Mouse (Mus musculus) intestine, postnatal 0 days (tissue): ENCODE data around the gene Inha. TPM values are rescaled to one million over a fixed set of nuclear protein-coding genes. Genes with fewer than 3 reads are reported as not detected.

ENCODE experiments used
- ATAC-seq: fragments of 200-750 bp; cut with Nextera tagmentation; 2 replicates; pipeline ENCODE4 v1.8.0; 2017; ENCODE audit warnings: mild to moderate bottlenecking, moderate TSS enrichment, moderate library complexity
- H3K27ac ChIP-seq: fragments of 300-500 bp; sonication (generic); 2 replicates; pipeline ENCODE4 v1.5.1; 2014; ENCODE audit warnings: mild to moderate bottlenecking, low read depth, low read length, moderate library complexity
- H3K27me3 ChIP-seq: fragments of 300-500 bp; sonication (generic); replicated peaks from 2 replicates; pipeline ENCODE4 v1.6.1; 2014; ENCODE audit warnings: low read length, mixed read lengths; ENCODE audit not compliant: control insufficient read depth, insufficient read depth
- H3K36me3 ChIP-seq: fragments of 300-500 bp; sonication (generic); 2 replicates; pipeline ENCODE4 v1.6.1; 2014; ENCODE audit warnings: mild to moderate bottlenecking, moderate library complexity; ENCODE audit not compliant: control insufficient read depth, insufficient read depth
- H3K4me1 ChIP-seq: fragments of 300-500 bp; sonication (generic); replicated peaks from 2 replicates; pipeline ENCODE4 v1.6.1; 2014; ENCODE audit warnings: antibody characterized with exemption, low read length, mixed read lengths; ENCODE audit not compliant: control insufficient read depth, insufficient read depth
- H3K4me2 ChIP-seq: fragments of 300-500 bp; sonication (generic); replicated peaks from 2 replicates; pipeline ENCODE4 v1.6.1; 2014; ENCODE audit warnings: low read depth, mild to moderate bottlenecking, moderate library complexity
- H3K4me3 ChIP-seq: fragments of 300-500 bp; sonication (generic); 2 replicates; pipeline ENCODE4 v1.5.1; 2014; ENCODE audit warnings: low read depth, low read length
- H3K9ac ChIP-seq: fragments of 300-500 bp; sonication (generic); 2 replicates; pipeline ENCODE4 v1.6.1; 2014; ENCODE audit warnings: mild to moderate bottlenecking, low read depth, low read length
- H3K9me3 ChIP-seq: fragments of 300-500 bp; sonication (generic); 2 replicates; pipeline ENCODE4 v1.6.1; 2016; ENCODE audit warnings: mixed run types; ENCODE audit not compliant: control insufficient read depth
- CTCF ChIP-seq: sonication (generic); IDR thresholded peaks from 2 replicates; pipeline ENCODE4 v1.5.1; 2016; ENCODE audit warnings: low read depth, mild to moderate bottlenecking, control low read depth, antibody characterized with exemption, moderate library complexity
- WGBS: fragments of 180-500 bp; shearing (Covaris S2); extraction: QIAGEN DNeasy Blood & Tissue Kit; methylation state at CpG from one replicate; pipeline ENCODE4 v1.1.7; 2014; 5-methylcytosine and 5-hydroxymethylcytosine counted together
- polyA plus RNA-seq: library from polyadenylated mRNA; unstranded; fragments of >200 nt; fragmentation: Nextera tagmentation; extraction: Ambion mirVana; gene quantifications from 2 replicates; pipeline ENCODE4 v1.2.1, GENCODE M21; 2015

The Inha gene
- polyA plus RNA-seq, 1 experiment from 2014 or later, result 3.2 TPM

DNA sequence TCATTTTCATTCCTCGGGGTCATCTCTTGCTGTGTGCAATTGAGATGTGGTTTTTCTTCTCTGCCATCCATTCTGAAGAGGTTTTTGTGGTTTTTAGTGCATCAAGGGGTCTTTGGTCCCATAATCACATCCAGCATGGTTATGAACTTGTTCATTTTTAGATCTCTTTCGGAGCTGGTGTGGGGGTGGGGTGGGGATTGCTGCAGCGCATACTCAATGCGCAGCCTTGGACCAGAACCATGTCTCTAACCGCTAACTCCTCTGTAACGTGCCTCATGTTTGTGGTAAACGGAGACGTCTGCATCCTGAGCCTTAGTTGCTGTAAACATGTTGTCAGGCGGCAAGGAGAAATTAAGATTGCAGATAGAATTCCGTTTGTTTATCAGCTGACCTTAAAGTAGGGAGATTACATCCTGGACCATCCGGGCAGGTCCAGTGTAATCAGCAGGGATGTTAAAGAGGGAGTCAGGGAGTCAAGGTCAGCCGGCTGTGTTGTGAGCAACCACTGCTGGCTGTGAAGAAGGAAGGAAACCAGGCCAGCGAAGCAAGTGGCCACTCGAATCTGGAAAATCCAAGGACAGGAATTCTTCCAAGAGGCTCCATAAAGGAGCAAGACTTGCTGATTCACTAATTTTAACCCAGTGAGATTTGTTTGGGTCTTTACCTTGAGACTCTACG lies 10.0 kb downstream of the Inha start:
- H3K27ac ChIP-seq, result no peak overlapping the region
- WGBS, result 65% methylated on average over 15 of the region's 15 CpGs
- H3K4me2 ChIP-seq, result no peak overlapping the region
- no peaks in the 10 kb centered on the region for H3K36me3 ChIP-seq
- no peak overlapping the region for H3K4me3 ChIP-seq
- no peak for ATAC-seq
- H3K27me3 ChIP-seq, result no peaks in the 10 kb centered on the region
- no peak overlapping the region for H3K9ac ChIP-seq
- H3K9me3 ChIP-seq, result no peaks in the 10 kb centered on the region
- no peak for TF ChIP-seq CTCF
- peaks cover 8% of the 10 kb centered on the region; the same call in 1 of the 2 replicates for H3K4me1 ChIP-seq

DNA sequence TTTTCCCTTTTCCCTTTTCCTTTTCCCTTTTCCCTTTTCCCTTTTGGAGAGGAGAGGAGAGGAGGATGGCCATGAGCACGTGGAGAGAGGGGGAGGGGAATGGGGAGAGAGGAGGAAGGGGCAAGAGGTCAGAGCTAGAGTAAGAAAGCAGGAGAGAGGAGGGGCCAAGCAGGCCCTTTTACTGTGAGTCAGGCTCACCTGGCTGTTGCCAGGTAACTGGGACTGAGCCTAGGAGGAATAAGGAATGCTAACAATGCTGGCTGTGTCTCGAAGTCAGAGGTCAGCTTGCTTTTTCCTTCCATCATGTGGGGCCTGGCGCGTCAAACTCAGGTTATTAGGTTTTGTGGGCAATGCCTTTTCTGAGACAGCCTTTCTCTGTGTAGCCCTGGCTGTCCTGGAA lies 11.1 kb downstream of the Inha start:
- WGBS, result 37% methylated on average over 3 of the region's 4 CpGs
- H3K4me3 ChIP-seq, result no peak overlapping the region
- H3K36me3 ChIP-seq, result no peaks in the 10 kb centered on the region
- no peak overlapping the region for H3K9ac ChIP-seq
- no peaks in the 10 kb centered on the region for H3K9me3 ChIP-seq
- H3K27ac ChIP-seq, result no peak overlapping the region
- TF ChIP-seq CTCF, result no peak
- H3K4me1 ChIP-seq, result peaks cover 8% of the 10 kb centered on the region; the same call in 1 of the 2 replicates
- H3K4me2 ChIP-seq, result no peak overlapping the region
- H3K27me3 ChIP-seq, result no peaks in the 10 kb centered on the region
- ATAC-seq, result peak; percentile 42

DNA sequence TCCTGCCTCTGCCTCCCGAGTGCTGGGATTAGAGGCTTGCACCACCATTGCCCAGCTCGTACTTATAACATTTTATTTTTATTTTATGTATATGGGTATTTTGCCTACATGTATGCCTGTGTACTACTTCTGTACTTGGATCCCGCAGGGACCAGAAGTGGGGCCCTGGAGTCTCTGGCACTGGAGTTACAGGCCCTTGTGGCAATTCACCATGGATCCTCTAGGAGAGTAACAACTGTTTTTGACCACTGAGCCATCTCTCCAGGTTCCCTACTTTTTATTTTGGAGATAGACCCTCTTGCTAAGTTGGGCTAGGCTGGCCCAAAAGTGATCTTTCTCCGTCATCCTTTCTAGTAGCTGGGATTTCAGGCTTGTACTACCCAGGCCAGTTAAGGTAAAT lies 11.6 kb downstream of the Inha start:
- TF ChIP-seq CTCF, result no peak
- Histone ChIP-seq H3K4me1 (peaks cover 8% of the 10 kb centered on the region; the same call in 1 of the 2 replicates), H3K27me3 (no peaks in the 10 kb centered on the region), H3K36me3 (no peaks in the 10 kb centered on the region), H3K9ac (no peak overlapping the region), H3K4me2 (no peak overlapping the region), H3K27ac (no peak overlapping the region), H3K9me3 (no peaks in the 10 kb centered on the region), H3K4me3 (no peak overlapping the region)
- WGBS, result 92% methylated on average over 4 of the region's 4 CpGs
- ATAC-seq, result no peak

DNA sequence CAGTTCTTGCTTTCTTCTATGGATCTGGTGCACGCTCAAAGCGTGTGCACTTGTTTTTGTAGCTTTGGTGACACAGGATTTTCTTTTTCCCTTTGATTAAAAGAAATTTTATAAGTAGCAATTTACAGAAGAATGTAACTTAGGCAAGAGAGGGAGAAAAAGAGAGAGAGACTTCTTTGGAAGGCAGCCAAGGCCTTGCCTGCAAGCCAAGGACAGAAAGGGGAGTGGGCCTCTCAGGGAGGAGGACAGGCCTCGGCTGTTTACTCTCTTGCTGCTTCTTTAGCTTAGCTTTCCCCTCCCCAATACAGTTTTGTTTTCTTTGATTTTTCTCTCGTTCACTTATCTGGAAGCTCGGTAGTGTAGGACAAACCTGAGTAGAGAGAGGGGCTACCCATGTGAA lies 12.7 kb downstream of the Inha start:
- no peaks in the 10 kb centered on the region for H3K27me3 ChIP-seq
- H3K4me3 ChIP-seq, result no peak overlapping the region
- no peak for TF ChIP-seq CTCF
- H3K36me3 ChIP-seq, result 0 out of 2 replicates have a peak, but pooled peaks cover under 1% of the 10 kb centered on the region
- H3K27ac ChIP-seq, result no peak overlapping the region
- no peak for ATAC-seq
- no peaks in the 10 kb centered on the region for H3K9me3 ChIP-seq
- H3K4me1 ChIP-seq, result peaks cover 8% of the 10 kb centered on the region; the same call in 1 of the 2 replicates
- no peak overlapping the region for H3K4me2 ChIP-seq
- no peak overlapping the region for H3K9ac ChIP-seq
- WGBS, result 35% methylated on average over 5 of the region's 5 CpGs

DNA sequence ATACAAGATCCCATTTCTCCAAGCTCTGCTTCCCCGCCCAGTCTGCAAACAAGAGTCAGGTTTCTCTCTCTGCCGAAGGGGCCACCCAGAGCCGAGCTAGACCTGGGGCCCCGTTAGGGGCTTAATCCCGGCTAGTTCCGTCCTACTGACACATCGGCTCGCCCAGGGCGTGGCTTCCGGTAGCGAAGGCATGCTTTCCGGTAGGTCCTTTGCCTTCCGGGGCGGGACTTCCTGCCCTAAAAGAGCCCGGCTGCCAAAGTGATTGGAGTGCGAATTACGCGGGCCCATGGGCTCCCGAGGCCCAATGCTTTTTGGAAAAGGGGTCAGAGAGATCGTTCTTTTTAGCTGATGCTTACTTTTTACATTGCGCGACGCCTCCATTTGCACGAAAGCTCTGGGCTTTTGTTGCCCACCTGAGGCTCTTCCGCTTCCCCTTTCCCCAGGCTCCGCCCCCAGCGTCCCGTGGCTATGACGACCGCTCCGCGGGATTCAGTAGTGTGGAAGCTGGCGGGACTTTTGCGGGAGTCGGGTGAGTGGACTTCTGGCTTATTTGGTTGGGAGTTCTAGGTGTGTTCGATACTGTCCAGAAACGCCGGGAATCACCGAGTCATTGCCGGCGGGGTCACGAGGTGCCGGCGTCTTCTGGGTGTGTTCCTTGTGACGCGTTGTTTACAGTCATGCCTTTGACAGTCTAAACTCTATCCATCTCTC lies 14.6 kb downstream of the Inha start, which contains the start of gene Stk11ip:
Gene Stk11ip (plus strand): TSS at position 209 of the 711 bp plus-strand sequence.
- peak within 1 kb of the TSS; percentile 61 for H3K9ac ChIP-seq
- ATAC-seq, result peak; percentile 98
- peak within 1 kb of the TSS; percentile 70 for H3K4me2 ChIP-seq
- no peaks in the 10 kb centered on the region for H3K27me3 ChIP-seq
- WGBS, result under 1% methylated on average over 46 of the region's 46 CpGs
- H3K4me3 ChIP-seq, result peak within 1 kb of the TSS; percentile 58
- peak within 1 kb of the TSS; percentile 91 for H3K27ac ChIP-seq
- no peak for TF ChIP-seq CTCF
- no peaks in the 10 kb centered on the region for H3K9me3 ChIP-seq
- peaks cover 19% of the 10 kb centered on the region; the same call in 1 of the 2 replicates for H3K36me3 ChIP-seq
- peaks cover 8% of the 10 kb centered on the region; the same call in 1 of the 2 replicates for H3K4me1 ChIP-seq

DNA sequence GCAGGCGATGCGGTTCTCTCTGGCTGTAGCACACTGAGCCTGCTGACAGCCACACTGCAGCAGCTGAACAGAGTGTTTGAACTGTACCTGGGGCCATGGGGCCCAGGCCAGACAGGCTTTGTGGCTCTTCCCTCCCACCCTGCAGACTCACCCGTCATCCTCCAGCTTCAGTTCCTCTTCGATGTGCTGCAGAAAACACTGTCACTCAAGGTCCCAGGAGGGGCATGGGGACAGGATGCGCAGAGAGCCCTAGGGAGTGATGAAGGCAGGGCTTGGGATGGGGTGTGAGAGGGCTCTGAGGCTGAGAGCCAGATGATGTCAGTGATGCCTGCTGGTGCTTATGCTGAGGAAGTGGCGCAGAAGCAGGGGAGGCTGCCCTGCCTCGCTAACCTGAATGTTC lies 17.8 kb downstream of the Inha start:
- Histone ChIP-seq H3K9ac (no peak overlapping the region), H3K9me3 (no peaks in the 10 kb centered on the region)
- WGBS, result 88% methylated on average over 7 of the region's 7 CpGs

More for the DNA sequence above, 17.8 kb downstream of the Inha start:
- TF ChIP-seq CTCF, result no peak
- 0 out of 2 replicates have a peak, but pooled peaks cover 4% of the 10 kb centered on the region for H3K4me1 ChIP-seq
- ATAC-seq, result no peak
- H3K36me3 ChIP-seq, result peaks cover 48% of the 10 kb centered on the region
- H3K4me2 ChIP-seq, result no peak overlapping the region
- no peak overlapping the region for H3K27ac ChIP-seq
- H3K27me3 ChIP-seq, result no peaks in the 10 kb centered on the region
- no peak overlapping the region for H3K4me3 ChIP-seq
